Mouse (Mus musculus) adrenal gland, postnatal 14 days (tissue): Measurements from ENCODE around the gene Ascl1. TPM values are rescaled to one million over a fixed set of nuclear protein-coding genes. Genes with fewer than 3 reads are reported as not detected.

Experiments used
- DNase-seq: peaks from one replicate; pipeline ENCODE4 v3.0.0; 2021; ENCODE audit warnings: mixed read lengths
- total RNA-seq: library from RNA; stranded (reverse); gene quantifications from 2 replicates; pipeline ENCODE4 v1.2.3, GENCODE M21; 2021

The Ascl1 gene
- total RNA-seq, 1 experiment from 2014 or later = 2.3 TPM

DNA sequence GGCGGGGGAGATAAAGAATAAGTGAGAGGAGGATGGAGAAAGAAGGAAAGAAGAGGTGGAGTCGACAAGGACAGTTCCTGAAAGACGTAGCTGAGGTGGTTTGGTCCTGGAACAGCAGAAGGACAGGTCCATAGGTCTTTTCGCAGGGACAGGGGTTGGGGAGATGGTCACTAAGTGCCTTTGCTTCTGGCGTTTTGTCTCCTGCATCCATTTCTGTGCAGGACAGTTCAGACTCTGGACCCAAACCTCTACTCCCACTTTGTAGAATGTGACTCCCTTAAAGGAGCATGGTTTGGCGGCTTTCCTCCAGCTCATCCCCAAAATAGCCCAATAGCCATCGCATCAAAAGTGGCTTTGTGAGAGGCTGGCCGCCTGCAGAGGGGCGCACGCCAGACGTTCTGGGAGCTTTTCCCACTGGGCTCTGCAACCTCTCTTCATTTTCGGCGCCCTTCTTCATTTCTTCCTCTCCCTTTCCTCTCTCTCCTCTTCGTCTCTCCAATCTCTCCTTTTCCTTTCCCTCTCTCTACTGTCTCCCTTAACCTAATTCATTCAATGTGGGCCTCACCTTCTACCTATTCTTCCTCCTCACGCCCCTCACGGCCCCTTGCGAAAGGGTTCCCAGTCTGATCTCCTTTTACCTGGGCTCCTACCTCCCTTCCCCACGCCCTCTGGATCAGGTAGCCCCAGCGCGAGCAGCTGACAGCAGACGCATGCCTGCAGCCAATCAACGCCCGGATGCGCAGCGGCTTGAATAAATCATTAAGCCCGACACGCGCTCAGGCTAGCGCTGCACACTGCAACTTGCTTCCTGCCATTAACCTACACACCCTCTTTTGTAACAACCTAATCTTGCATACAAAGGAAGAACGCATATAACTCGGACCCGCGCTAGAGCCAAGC lies 7.5 kb downstream of the Ascl1 start:
- no peak for DNase-seq

DNA sequence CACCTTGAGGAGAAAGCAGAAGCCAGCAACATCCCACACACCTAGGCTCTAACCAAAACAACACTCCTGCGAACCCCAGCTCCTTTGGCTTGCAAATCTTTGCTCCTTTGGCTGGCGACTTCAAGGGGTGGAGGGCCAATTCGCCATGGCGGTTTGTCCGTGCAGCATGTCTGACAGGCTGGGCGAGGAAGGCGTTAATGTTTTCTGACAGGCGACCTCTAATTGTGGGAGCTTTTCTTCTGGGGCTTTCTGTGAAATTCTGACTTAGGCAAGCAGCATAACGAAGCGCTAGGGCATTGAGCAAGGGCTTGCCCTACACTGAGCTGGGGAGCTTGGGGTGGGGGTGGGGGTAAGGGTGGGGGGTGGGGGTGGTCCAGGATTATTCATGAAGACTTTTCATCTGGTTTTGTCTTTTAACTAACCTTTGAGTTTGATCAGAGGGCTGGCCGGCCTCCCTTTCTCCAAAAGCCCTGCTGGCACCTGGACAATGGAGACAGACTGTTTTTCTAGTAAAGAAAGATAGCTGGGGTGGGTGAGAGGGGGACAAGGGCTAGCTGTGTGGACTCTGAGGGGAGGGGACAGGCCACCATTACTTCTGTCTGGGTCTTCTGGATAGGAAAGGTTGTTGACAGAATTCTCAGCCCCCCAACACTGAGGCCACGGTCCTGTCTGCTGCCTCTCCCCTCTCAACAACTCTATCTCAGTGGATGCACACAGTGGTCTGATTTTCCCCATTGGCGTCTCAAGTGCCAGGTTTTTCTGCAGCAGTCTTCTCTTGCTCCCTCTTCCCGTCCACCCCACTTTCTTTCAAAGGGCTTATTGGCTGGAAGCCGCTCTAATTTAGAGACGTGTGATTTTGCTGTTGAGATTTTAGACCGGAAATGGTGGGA lies 8.4 kb downstream of the Ascl1 start:
- DNase-seq = no peak

DNA sequence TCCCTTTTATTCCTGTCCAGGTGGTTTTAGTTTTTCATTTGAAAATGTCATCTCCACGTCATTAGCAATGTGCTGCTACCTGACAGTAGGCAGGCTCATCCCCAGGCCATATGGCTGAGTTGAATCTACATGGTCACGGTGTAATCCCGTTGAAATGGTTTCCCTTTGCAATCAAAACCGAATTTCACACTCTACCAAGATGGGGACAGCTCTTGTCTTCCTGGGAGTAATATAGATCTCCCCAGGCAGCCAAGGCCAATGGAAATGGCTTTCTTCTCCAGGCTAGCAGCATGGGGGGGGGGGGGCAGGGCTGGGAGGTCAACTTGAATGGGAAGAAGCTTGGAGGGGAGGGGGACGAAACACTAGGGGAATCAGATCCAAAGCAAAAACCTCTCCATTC lies 15.6 kb downstream of the Ascl1 start:
- DNase-seq = no peak

- DNase-seq = no peak
Measured at GRCm38 (mm10) chr10:87474971-87475370, 18.5 kb downstream of the Ascl1 start.

GRCm38 (mm10) chr10:87473475-87474131 lies 19.9 kb downstream of the Ascl1 start:
- no peak for DNase-seq

DNA sequence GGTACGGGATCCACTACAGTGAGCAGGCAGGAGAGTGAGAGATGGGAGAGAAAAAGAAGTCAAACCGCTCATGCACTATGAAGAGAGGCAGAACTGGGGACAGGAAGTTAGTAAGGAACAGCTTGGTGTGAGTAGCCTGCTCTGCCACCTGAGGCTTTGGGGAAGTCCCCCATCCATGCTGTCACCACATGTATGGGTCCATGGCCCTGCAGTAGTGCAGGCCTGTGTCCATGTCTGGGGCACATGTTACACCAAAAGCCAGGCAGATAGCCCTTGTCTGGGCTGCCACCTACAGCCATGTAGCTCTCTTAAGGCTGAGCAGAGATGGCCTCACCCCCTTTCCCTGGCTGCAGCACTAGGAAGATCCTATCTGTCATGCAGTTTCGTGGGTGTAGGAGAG lies 42.7 kb downstream of the Ascl1 start:
- DNase-seq = no peak

GRCm38 (mm10) chr10:87449368-87449767 lies 44.1 kb downstream of the Ascl1 start:
- DNase-seq = no peak

DNA sequence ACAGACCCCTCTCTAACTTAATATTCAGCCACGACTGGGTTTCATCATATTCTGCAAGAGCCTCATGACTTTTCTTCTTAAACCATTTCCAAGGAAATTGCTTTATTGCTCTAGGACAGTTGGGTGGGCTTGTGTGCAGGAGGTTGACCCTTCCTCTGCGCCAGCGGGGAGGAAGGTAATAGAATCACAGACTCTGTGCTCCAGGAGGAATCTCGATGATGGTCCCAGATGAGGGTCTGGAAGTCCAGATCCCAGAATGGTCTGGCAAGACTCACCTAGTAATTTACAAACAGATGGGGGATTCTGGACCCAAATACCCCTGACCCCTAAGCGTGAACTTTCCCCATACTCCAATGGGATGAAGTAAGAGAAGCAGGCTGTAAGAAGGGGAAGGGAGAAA lies 45.2 kb downstream of the Ascl1 start:
- DNase-seq = no peak

- no peak for DNase-seq
Measured at GRCm38 (mm10) chr10:87447754-87448095, 45.7 kb downstream of the Ascl1 start.

GRCm38 (mm10) chr10:87446829-87447753 lies 46.4 kb downstream of the Ascl1 start:
- no peak for DNase-seq

GRCm38 (mm10) chr10:87446139-87446828 lies 47.2 kb downstream of the Ascl1 start:
- no peak for DNase-seq

Other genes with a start within 250 kb of the Ascl1 start
- gene Pah, start 28.1 kb upstream of the Ascl1 start, total RNA-seq = 3.5 and 78.8 TPM in 2 replicates